Mouse (Mus musculus): ENCODE results near the gene Cdc42se2. TPM values are rescaled to one million over a fixed set of nuclear protein-coding genes. Genes with fewer than 3 reads are reported as not detected.

Cdc42se2 gene
- polyA plus RNA-seq, 1 experiment from 2014 or later: 98.6 TPM

- H3K9ac ChIP-seq (replicated peaks; ENCODE audit: low read length): no peak overlapping the region
- no peaks in the 10 kb centered on the region for H3K9me3 ChIP-seq (ENCODE audit: low read length)
- H3K4me1 ChIP-seq (ENCODE audit: insufficient read depth, low read length): peaks cover 26% of the 10 kb centered on the region
- 76% methylated on average over 6 of the region's 6 CpGs for WGBS
- H3K36me3 ChIP-seq (ENCODE audit: insufficient read depth, low read length): no peaks in the 10 kb centered on the region
- no peak for ATAC-seq (ENCODE audit: low FRiP score, low TSS enrichment)
- H3K27me3 ChIP-seq (ENCODE audit: insufficient read depth, low read length): no peaks in the 10 kb centered on the region
- no peak overlapping the region for H3K4me3 ChIP-seq (ENCODE audit: low read length)
- no peak overlapping the region for H3K4me2 ChIP-seq (replicated peaks; ENCODE audit: low read depth, low read length)
- H3K27ac ChIP-seq (ENCODE audit: low read length): no peak overlapping the region
These were observed 9.9 kb downstream of the Cdc42se2 start for GRCm38 (mm10) chr11:54777387-54778130.

- ATAC-seq (ENCODE audit: low FRiP score, low TSS enrichment): no peak
- H3K9ac ChIP-seq (replicated peaks; ENCODE audit: low read length): no peak overlapping the region
- H3K27me3 ChIP-seq (ENCODE audit: insufficient read depth, low read length): no peaks in the 10 kb centered on the region
- no peak overlapping the region for H3K4me2 ChIP-seq (replicated peaks; ENCODE audit: low read depth, low read length)
- H3K36me3 ChIP-seq (ENCODE audit: insufficient read depth, low read length): no peaks in the 10 kb centered on the region
- H3K9me3 ChIP-seq (ENCODE audit: low read length): no peaks in the 10 kb centered on the region
- H3K4me3 ChIP-seq (ENCODE audit: low read length): no peak overlapping the region
- H3K27ac ChIP-seq (ENCODE audit: low read length): no peak overlapping the region
- peaks cover 21% of the 10 kb centered on the region for H3K4me1 ChIP-seq (ENCODE audit: insufficient read depth, low read length)
- WGBS: 75% methylated on average over 4 of the region's 4 CpGs
These were observed 10.6 kb downstream of the Cdc42se2 start for GRCm38 (mm10) chr11:54776735-54777333.

GRCm38 (mm10) chr11:54776367-54776701, 11.1 kb downstream of the Cdc42se2 start:
- 84% methylated on average over 2 of the region's 2 CpGs for WGBS
- H3K4me1 ChIP-seq (ENCODE audit: insufficient read depth, low read length): peaks cover 21% of the 10 kb centered on the region
- no peaks in the 10 kb centered on the region for H3K27me3 ChIP-seq (ENCODE audit: insufficient read depth, low read length)
- no peaks in the 10 kb centered on the region for H3K9me3 ChIP-seq (ENCODE audit: low read length)
- no peak for ATAC-seq (ENCODE audit: low FRiP score, low TSS enrichment)
- no peak overlapping the region for H3K4me2 ChIP-seq (replicated peaks; ENCODE audit: low read depth, low read length)
- no peak overlapping the region for H3K9ac ChIP-seq (replicated peaks; ENCODE audit: low read length)
- H3K36me3 ChIP-seq (ENCODE audit: insufficient read depth, low read length): no peaks in the 10 kb centered on the region
- H3K4me3 ChIP-seq (ENCODE audit: low read length): no peak overlapping the region
- no peak overlapping the region for H3K27ac ChIP-seq (ENCODE audit: low read length)

- Histone ChIP-seq H3K4me1 (ENCODE audit: insufficient read depth, low read length) (peaks cover 21% of the 10 kb centered on the region), H3K4me2 (replicated peaks; ENCODE audit: low read depth, low read length) (no peak overlapping the region), H3K36me3 (ENCODE audit: insufficient read depth, low read length) (no peaks in the 10 kb centered on the region), H3K27me3 (ENCODE audit: insufficient read depth, low read length) (no peaks in the 10 kb centered on the region), H3K27ac (ENCODE audit: low read length) (no peak overlapping the region), H3K4me3 (ENCODE audit: low read length) (no peak overlapping the region), H3K9ac (replicated peaks; ENCODE audit: low read length) (no peak overlapping the region), H3K9me3 (ENCODE audit: low read length) (no peaks in the 10 kb centered on the region)
- 72% methylated on average over 4 of the region's 4 CpGs for WGBS
- ATAC-seq (ENCODE audit: low FRiP score, low TSS enrichment): no peak
These were observed 11.7 kb downstream of the Cdc42se2 start for GRCm38 (mm10) chr11:54775628-54776366.

GRCm38 (mm10) chr11:54774282-54775078, 13.0 kb downstream of the Cdc42se2 start:
- Histone ChIP-seq H3K9me3 (ENCODE audit: low read length) (no peaks in the 10 kb centered on the region), H3K27ac (ENCODE audit: low read length) (no peak overlapping the region), H3K9ac (replicated peaks; ENCODE audit: low read length) (no peak overlapping the region), H3K4me1 (ENCODE audit: insufficient read depth, low read length) (peaks cover 21% of the 10 kb centered on the region), H3K27me3 (ENCODE audit: insufficient read depth, low read length) (no peaks in the 10 kb centered on the region), H3K4me3 (ENCODE audit: low read length) (no peak overlapping the region), H3K4me2 (replicated peaks; ENCODE audit: low read depth, low read length) (no peak overlapping the region), H3K36me3 (ENCODE audit: insufficient read depth, low read length) (no peaks in the 10 kb centered on the region)
- ATAC-seq (ENCODE audit: low FRiP score, low TSS enrichment): no peak
- 67% methylated on average over 7 of the region's 7 CpGs for WGBS

GRCm38 (mm10) chr11:54771549-54771948, 15.9 kb downstream of the Cdc42se2 start:
- peaks cover 15% of the 10 kb centered on the region; the same call in 1 of the 2 replicates for H3K4me1 ChIP-seq (ENCODE audit: insufficient read depth, low read length)
- no peaks in the 10 kb centered on the region for H3K9me3 ChIP-seq (ENCODE audit: low read length)
- no peaks in the 10 kb centered on the region for H3K36me3 ChIP-seq (ENCODE audit: insufficient read depth, low read length)
- H3K27ac ChIP-seq (ENCODE audit: low read length): no peak overlapping the region
- H3K27me3 ChIP-seq (ENCODE audit: insufficient read depth, low read length): no peaks in the 10 kb centered on the region
- no peak for ATAC-seq (ENCODE audit: low FRiP score, low TSS enrichment)
- no peak overlapping the region for H3K4me2 ChIP-seq (replicated peaks; ENCODE audit: low read depth, low read length)
- H3K4me3 ChIP-seq (ENCODE audit: low read length): no peak overlapping the region
- H3K9ac ChIP-seq (replicated peaks; ENCODE audit: low read length): no peak overlapping the region

- H3K27ac ChIP-seq (ENCODE audit: low read length): no peak overlapping the region
- WGBS: 86% methylated on average over 5 of the region's 5 CpGs
- no peaks in the 10 kb centered on the region for H3K9me3 ChIP-seq (ENCODE audit: low read length)
- no peak overlapping the region for H3K4me2 ChIP-seq (replicated peaks; ENCODE audit: low read depth, low read length)
- no peak overlapping the region for H3K4me3 ChIP-seq (ENCODE audit: low read length)
- ATAC-seq (ENCODE audit: low FRiP score, low TSS enrichment): no peak
- H3K4me1 ChIP-seq (ENCODE audit: insufficient read depth, low read length): peaks cover 7% of the 10 kb centered on the region; the same call in 1 of the 2 replicates
- H3K36me3 ChIP-seq (ENCODE audit: insufficient read depth, low read length): no peaks in the 10 kb centered on the region
- H3K27me3 ChIP-seq (ENCODE audit: insufficient read depth, low read length): no peaks in the 10 kb centered on the region
- no peak overlapping the region for H3K9ac ChIP-seq (replicated peaks; ENCODE audit: low read length)
These were observed 17.6 kb downstream of the Cdc42se2 start for GRCm38 (mm10) chr11:54769843-54770242.

- Histone ChIP-seq H3K27ac (ENCODE audit: low read length) (no peak overlapping the region), H3K36me3 (ENCODE audit: insufficient read depth, low read length) (no peaks in the 10 kb centered on the region), H3K9ac (replicated peaks; ENCODE audit: low read length) (no peak overlapping the region), H3K4me3 (ENCODE audit: low read length) (no peak overlapping the region), H3K27me3 (ENCODE audit: insufficient read depth, low read length) (no peaks in the 10 kb centered on the region), H3K9me3 (ENCODE audit: low read length) (no peaks in the 10 kb centered on the region), H3K4me1 (ENCODE audit: insufficient read depth, low read length) (no peaks in the 10 kb centered on the region), H3K4me2 (replicated peaks; ENCODE audit: low read depth, low read length) (no peak overlapping the region)
- ATAC-seq (ENCODE audit: low FRiP score, low TSS enrichment): no peak
- 91% methylated on average over 3 of the region's 3 CpGs for WGBS
These were observed 19.3 kb downstream of the Cdc42se2 start for GRCm38 (mm10) chr11:54768116-54768690.

- H3K27me3 ChIP-seq (ENCODE audit: insufficient read depth, low read length): no peaks in the 10 kb centered on the region
- H3K27ac ChIP-seq (ENCODE audit: low read length): no peak overlapping the region
- no peak overlapping the region for H3K4me3 ChIP-seq (ENCODE audit: low read length)
- H3K36me3 ChIP-seq (ENCODE audit: insufficient read depth, low read length): no peaks in the 10 kb centered on the region
- no peak overlapping the region for H3K4me2 ChIP-seq (replicated peaks; ENCODE audit: low read depth, low read length)
- 90% methylated on average over 1 of the region's 1 CpGs for WGBS
- no peaks in the 10 kb centered on the region for H3K9me3 ChIP-seq (ENCODE audit: low read length)
- no peak for ATAC-seq (ENCODE audit: low FRiP score, low TSS enrichment)
- H3K4me1 ChIP-seq (ENCODE audit: insufficient read depth, low read length): 0 out of 2 replicates have a peak, but pooled peaks cover 5% of the 10 kb centered on the region
- H3K9ac ChIP-seq (replicated peaks; ENCODE audit: low read length): no peak overlapping the region
These were observed 22.7 kb downstream of the Cdc42se2 start for GRCm38 (mm10) chr11:54764759-54765158.
